Mouse (Mus musculus) liver, embryonic 14.5 days (tissue): ENCODE results near the gene Cnot6.
A peak's percentile ranks its signal among the peaks of the same experiment; 100 is the strongest.

ENCODE experiments used
- CTCF ChIP-seq: IDR thresholded peaks from 2 replicates; pipeline ENCODE4 v1.5.1; 2016; ENCODE audit warnings: antibody characterized with exemption, low read depth, control low read depth
- EP300 ChIP-seq: IDR thresholded peaks from 2 replicates; pipeline ENCODE4 v1.6.1; 2016; ENCODE audit warnings: antibody characterized with exemption, low read depth

- TF ChIP-seq CTCF = peak; percentile 83
- no peak for TF ChIP-seq EP300
These were observed 15.4 kb upstream of the Cnot6 start for GRCm38 (mm10) chr11:49727877-49728276.
